Mouse (Mus musculus) thymus, postnatal 10 days (tissue): ENCODE measurements around the gene Lnx2.

Source experiments
- DNase-seq, 2 experiments: peaks; one replicate each; pipeline ENCODE4 v3.0.0; 2021; ENCODE audit warnings: low spot score in 2 of 2

Gene Lnx2

GRCm38 (mm10) chr5:146968695-146969393, 107.5 kb downstream of the Lnx2 start:
- DNase-seq, result no peak
